Mouse (Mus musculus): ENCODE measurements around the gene Gm26602. TPM values are rescaled to one million over a fixed set of nuclear protein-coding genes. Genes with fewer than 3 reads are reported as not detected.

Gene Gm26602
- polyA plus RNA-seq (2016; fragmentation: Nextera tagmentation; extraction: Ambion mirVana), result 3.4 TPM in 1 of 2 replicates, not detected in the other

DNA sequence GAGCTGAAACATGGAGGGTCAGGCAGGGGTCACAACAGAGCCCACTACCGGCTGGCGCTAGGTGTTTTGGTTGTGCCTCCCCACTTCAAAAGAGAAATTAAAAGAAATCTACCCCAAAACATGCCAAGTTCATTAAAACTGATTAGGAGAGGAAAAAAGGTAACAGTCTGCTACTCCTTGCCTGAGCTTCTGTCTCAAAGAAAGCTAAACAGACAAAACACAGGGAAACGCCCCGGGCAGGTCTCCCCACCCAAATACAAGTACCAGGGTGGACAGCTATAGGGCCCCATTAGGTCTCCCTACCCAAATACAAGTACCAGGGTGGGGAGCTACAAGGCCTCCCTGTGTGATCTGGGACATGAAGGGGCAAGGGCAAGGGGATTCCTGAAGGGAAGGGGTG, at the start of gene Gm26602:
TSS of gene Gm26602 (plus strand) at position 301 of the 400 bp plus-strand sequence.
- peak within 1 kb of the TSS; percentile 78 for H3K4me3 ChIP-seq
- no peak for DNase-seq (ENCODE audit: low spot score)
- peaks cover 52% of the 10 kb centered on the region for H3K36me3 ChIP-seq (replicated peaks)
- H3K9me3 ChIP-seq, result no peaks in the 10 kb centered on the region
- 91% methylated on average over 4 of the region's 4 CpGs for WGBS
- H3K4me1 ChIP-seq, result peaks cover 45% of the 10 kb centered on the region
- H3K27ac ChIP-seq (replicated peaks), result no peak within 1 kb of the TSS
- no peaks in the 10 kb centered on the region; the same call in 1 of the 2 replicates for H3K27me3 ChIP-seq (replicated peaks; ENCODE audit: low read depth, poor library complexity, severe bottlenecking)

GRCm38 (mm10) chr10:79861230-79862048, 49.2 kb upstream of the Gm26602 start:
- Histone ChIP-seq H3K27ac (replicated peaks) (no peak overlapping the region), H3K4me3 (no peak overlapping the region), H3K9me3 (no peaks in the 10 kb centered on the region), H3K4me1 (peaks cover 45% of the 10 kb centered on the region), H3K27me3 (replicated peaks; ENCODE audit: low read depth, poor library complexity, severe bottlenecking) (no peaks in the 10 kb centered on the region), H3K36me3 (replicated peaks) (peaks cover 100% of the 10 kb centered on the region)
- DNase-seq (ENCODE audit: low spot score), result peak; percentile 45
- WGBS, result 85% methylated on average over 25 of the region's 25 CpGs

DNA sequence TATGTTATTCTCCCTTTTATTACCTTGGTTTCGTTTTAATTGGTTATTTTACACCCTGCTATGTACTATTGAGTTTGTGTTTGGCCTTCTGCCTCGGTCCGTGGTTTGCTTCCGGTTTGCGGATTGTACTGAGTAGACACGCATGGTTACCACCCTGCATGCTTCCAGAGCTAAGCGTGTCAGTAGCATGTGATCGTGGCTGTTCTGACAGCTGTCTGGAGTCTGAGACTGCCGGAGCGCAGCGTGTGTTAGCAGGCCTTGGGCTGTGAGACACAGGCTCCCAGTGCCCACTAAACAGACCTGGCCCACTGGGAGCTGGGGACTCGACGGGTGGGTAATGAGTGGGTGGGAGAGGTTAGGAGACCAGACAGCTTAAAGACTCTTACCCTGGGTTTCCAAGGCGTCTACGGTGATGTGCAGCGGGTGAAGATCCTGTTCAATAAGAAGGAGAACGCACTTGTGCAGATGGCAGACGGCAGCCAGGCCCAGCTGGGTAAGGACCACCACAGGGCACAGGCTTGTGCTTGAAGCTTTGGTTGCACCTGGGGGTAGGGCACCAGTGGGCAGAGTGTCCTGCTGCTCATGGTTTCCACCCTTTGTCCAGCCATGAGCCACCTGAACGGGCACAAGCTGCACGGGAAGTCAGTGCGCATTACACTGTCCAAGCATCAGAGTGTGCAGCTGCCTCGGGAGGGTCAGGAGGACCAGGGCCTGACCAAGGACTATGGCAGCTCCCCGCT, 48.4 kb upstream of the Gm26602 start:
- 94% methylated on average over 23 of the region's 23 CpGs for WGBS
- Histone ChIP-seq H3K27ac (replicated peaks) (no peak overlapping the region), H3K9me3 (no peaks in the 10 kb centered on the region), H3K4me3 (peak overlapping the region; percentile 19), H3K27me3 (replicated peaks; ENCODE audit: low read depth, poor library complexity, severe bottlenecking) (no peaks in the 10 kb centered on the region), H3K4me1 (peaks cover 41% of the 10 kb centered on the region), H3K36me3 (replicated peaks) (peaks cover 100% of the 10 kb centered on the region)
- DNase-seq (ENCODE audit: low spot score), result no peak

DNA sequence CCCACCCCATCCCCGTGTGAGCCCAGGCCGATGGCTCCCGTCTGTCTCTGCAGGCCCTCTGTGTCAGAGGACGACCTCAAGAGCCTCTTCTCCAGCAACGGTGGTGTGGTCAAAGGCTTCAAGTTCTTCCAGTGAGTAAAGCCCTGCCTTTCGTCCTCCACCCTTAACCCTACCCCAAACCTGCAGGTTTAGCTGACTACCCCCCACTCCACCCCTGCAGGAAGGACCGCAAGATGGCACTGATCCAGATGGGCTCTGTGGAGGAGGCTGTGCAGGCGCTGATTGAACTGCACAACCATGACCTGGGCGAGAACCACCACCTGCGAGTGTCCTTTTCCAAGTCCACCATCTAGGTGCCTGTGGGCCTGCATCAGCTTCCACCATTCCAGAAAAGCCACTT, 47.7 kb upstream of the Gm26602 start:
- H3K4me1 ChIP-seq, result peaks cover 36% of the 10 kb centered on the region
- H3K27ac ChIP-seq (replicated peaks), result no peak overlapping the region
- H3K27me3 ChIP-seq (replicated peaks; ENCODE audit: low read depth, poor library complexity, severe bottlenecking), result no peaks in the 10 kb centered on the region
- no peaks in the 10 kb centered on the region for H3K9me3 ChIP-seq
- peaks cover 98% of the 10 kb centered on the region for H3K36me3 ChIP-seq (replicated peaks)
- WGBS, result 83% methylated on average over 10 of the region's 10 CpGs
- no peak for DNase-seq (ENCODE audit: low spot score)
- no peak overlapping the region for H3K4me3 ChIP-seq

GRCm38 (mm10) chr10:79864351-79865188, 46.1 kb upstream of the Gm26602 start:
- H3K27ac ChIP-seq (replicated peaks), result no peak overlapping the region

DNA sequence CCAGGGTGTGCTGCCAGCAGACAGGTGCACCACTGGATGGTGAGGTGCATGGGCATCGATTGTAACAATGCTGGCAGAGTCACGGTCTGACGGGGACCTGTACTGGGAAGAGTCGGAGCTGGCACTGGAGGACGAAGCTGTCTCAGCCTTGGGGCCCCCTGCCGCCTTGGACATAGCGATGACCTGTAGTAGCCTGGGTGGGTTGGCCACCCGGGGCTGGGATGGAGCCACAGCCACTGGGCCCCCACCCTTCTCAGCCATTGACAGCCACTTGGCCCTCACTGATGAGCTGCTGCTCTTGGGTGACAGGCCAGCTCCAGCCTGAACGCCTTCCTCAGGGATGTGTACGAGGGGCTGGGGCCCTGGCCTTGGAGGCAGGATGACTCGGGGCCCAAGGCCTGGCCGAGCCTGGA, 45.5 kb upstream of the Gm26602 start:
- Histone ChIP-seq H3K4me3 (peak overlapping the region; percentile 25; the same call in 1 of the 2 replicates), H3K27ac (replicated peaks) (no peak overlapping the region), H3K36me3 (replicated peaks) (peaks cover 95% of the 10 kb centered on the region), H3K27me3 (replicated peaks; ENCODE audit: low read depth, poor library complexity, severe bottlenecking) (no peaks in the 10 kb centered on the region), H3K9me3 (no peaks in the 10 kb centered on the region), H3K4me1 (peaks cover 25% of the 10 kb centered on the region; the same call in 1 of the 2 replicates)
- no peak for DNase-seq (ENCODE audit: low spot score)
- 71% methylated on average over 12 of the region's 12 CpGs for WGBS

More at GRCm38 (mm10) chr10:79864351-79865188, 46.1 kb upstream of the Gm26602 start:
- Histone ChIP-seq H3K36me3 (replicated peaks) (peaks cover 95% of the 10 kb centered on the region), H3K27me3 (replicated peaks; ENCODE audit: low read depth, poor library complexity, severe bottlenecking) (no peaks in the 10 kb centered on the region), H3K4me3 (peak overlapping the region; percentile 21; the same call in 1 of the 2 replicates), H3K9me3 (no peaks in the 10 kb centered on the region), H3K4me1 (peaks cover 25% of the 10 kb centered on the region; the same call in 1 of the 2 replicates)
- WGBS, result 59% methylated on average over 10 of the region's 10 CpGs
- peak; percentile 53 for DNase-seq (ENCODE audit: low spot score)

DNA sequence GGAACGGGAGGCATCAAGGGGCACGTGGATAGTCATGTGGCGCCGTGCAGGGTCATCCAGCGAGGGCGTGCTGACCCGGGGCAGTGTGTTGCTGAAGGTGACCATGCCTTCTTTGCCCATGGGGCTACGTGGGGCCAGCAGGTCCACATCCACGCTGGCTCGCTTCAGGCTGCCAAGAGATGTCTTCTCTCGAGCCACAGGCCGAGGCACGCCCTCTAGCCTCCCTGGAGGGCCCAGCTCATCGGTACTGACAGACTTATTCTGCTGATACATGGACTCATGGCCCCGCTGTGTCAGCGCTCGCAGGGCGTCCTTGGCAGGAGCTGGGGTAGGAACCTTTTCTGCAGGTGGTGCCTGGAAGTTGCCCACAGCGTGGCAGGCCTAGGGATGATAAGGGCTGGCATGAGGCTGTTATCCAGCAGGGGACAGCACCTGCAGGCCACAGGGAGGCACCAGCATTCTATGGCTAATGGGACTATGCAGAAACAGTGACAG, 44.8 kb upstream of the Gm26602 start:
- peaks cover 94% of the 10 kb centered on the region for H3K36me3 ChIP-seq (replicated peaks)
- H3K4me1 ChIP-seq, result 0 out of 2 replicates have a peak, but pooled peaks cover 20% of the 10 kb centered on the region
- no peaks in the 10 kb centered on the region for H3K27me3 ChIP-seq (replicated peaks; ENCODE audit: low read depth, poor library complexity, severe bottlenecking)
- no peaks in the 10 kb centered on the region for H3K9me3 ChIP-seq
- no peak for DNase-seq (ENCODE audit: low spot score)
- peak overlapping the region; percentile 25 for H3K4me3 ChIP-seq
- WGBS, result 78% methylated on average over 19 of the region's 19 CpGs
- H3K27ac ChIP-seq (replicated peaks), result no peak overlapping the region

DNA sequence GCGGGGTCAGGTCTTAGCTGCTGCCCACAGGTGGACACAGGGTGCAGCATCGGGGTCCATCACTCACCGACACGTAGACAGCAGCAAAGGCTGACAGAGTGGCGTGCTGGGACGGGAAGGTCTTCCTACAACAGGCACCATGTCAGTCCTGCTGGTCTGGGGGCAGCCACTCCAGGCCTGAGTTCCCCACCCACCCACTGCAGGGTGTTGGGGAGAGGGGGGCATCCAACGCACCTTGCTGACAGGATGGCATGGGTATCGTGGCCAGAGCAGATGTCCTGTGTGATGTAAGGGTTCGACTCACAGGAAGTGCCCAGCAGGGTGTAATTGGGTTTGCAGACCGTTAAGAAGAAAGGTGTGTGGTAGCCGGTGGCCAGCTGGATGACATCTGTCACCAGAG, 44.1 kb upstream of the Gm26602 start:
- H3K9me3 ChIP-seq, result no peaks in the 10 kb centered on the region
- H3K4me3 ChIP-seq, result peak overlapping the region; percentile 25; the same call in 1 of the 2 replicates
- H3K27ac ChIP-seq (replicated peaks), result no peak overlapping the region
- H3K36me3 ChIP-seq (replicated peaks), result peaks cover 94% of the 10 kb centered on the region
- 85% methylated on average over 11 of the region's 11 CpGs for WGBS
- 0 out of 2 replicates have a peak, but pooled peaks cover 20% of the 10 kb centered on the region for H3K4me1 ChIP-seq
- no peak for DNase-seq (ENCODE audit: low spot score)
- H3K27me3 ChIP-seq (replicated peaks; ENCODE audit: low read depth, poor library complexity, severe bottlenecking), result no peaks in the 10 kb centered on the region

DNA sequence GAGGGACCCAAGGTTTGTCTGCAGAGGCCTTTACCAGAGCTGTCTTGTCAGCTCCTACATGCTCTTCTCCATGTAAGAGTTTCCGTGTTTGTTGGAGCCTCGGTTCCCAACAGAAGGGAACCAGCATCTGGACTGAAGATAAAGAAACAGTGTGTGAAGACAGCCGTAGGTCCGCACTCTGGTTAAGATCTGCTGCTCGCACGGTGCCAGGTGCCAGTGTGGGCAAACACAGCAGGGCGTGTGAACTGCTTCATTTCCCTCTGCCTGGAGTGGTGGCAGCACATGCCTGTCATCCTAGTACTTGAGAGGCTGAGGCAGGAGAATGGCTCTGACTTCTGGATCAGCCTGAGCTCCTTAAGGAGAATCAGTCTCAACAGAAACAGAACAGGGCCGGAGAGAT, 38.8 kb upstream of the Gm26602 start:
- WGBS, result 94% methylated on average over 8 of the region's 8 CpGs
- no peak overlapping the region for H3K27ac ChIP-seq (replicated peaks)
- H3K27me3 ChIP-seq (replicated peaks; ENCODE audit: low read depth, poor library complexity, severe bottlenecking), result no peaks in the 10 kb centered on the region
- no peaks in the 10 kb centered on the region for H3K9me3 ChIP-seq
- no peak for DNase-seq (ENCODE audit: low spot score)
- H3K36me3 ChIP-seq (replicated peaks), result peaks cover 55% of the 10 kb centered on the region
- H3K4me1 ChIP-seq, result peaks cover 41% of the 10 kb centered on the region
- peak overlapping the region; percentile 91 for H3K4me3 ChIP-seq

- Histone ChIP-seq H3K4me1 (peaks cover 46% of the 10 kb centered on the region), H3K36me3 (replicated peaks) (peaks cover 46% of the 10 kb centered on the region), H3K27me3 (replicated peaks; ENCODE audit: low read depth, poor library complexity, severe bottlenecking) (no peaks in the 10 kb centered on the region), H3K4me3 (peak overlapping the region; percentile 91), H3K9me3 (no peaks in the 10 kb centered on the region), H3K27ac (replicated peaks) (peak overlapping the region; percentile 98)
- WGBS, result 46% methylated on average over 3 of the region's 3 CpGs
- DNase-seq (ENCODE audit: low spot score), result peak; percentile 43
Measured at GRCm38 (mm10) chr10:79872862-79873261, 37.8 kb upstream of the Gm26602 start.

DNA sequence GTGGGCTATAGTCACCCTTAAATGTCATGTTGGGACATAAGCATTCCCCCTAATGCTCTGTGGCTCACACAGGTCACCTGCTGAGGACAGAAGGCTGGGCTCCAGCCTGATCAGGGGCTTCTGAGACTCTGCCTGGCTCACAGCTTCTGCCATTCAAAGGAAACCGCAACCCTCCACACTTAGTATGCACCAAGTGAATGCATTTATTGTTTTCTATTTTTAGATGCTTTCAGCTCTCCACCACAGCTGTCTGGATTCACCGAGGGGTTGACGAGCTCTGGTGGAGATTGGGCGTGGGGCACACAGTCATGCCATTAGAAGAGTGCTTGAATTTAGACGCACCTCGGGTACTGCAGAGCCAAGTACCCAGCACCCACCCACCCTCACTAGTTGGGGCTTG, 37.3 kb upstream of the Gm26602 start:
- Histone ChIP-seq H3K36me3 (replicated peaks) (peaks cover 44% of the 10 kb centered on the region), H3K4me1 (peaks cover 48% of the 10 kb centered on the region), H3K9me3 (no peaks in the 10 kb centered on the region), H3K27ac (replicated peaks) (peak overlapping the region; percentile 98), H3K4me3 (peak overlapping the region; percentile 91), H3K27me3 (replicated peaks; ENCODE audit: low read depth, poor library complexity, severe bottlenecking) (0 out of 2 replicates have a peak, but pooled peaks cover under 1% of the 10 kb centered on the region)
- WGBS, result 15% methylated on average over 6 of the region's 6 CpGs
- DNase-seq (ENCODE audit: low spot score), result no peak
